Mouse (Mus musculus) MEL (cell line): Measurements from ENCODE around the gene Lhfpl2. TPM values are rescaled to one million over a fixed set of nuclear protein-coding genes. Genes with fewer than 3 reads are reported as not detected.

Experiments
- DNase-seq: peaks from one replicate; pipeline ENCODE4 v3.0.0; 2011; ENCODE audit warnings: low read depth, low spot score
- H3K27ac ChIP-seq: 2 replicates; pipeline ENCODE4 v1.5.1; 2012; ENCODE audit warnings: low read depth, mild to moderate bottlenecking, control low read depth, low read length, moderate library complexity; ENCODE audit not compliant: control insufficient read depth
- H3K27me3 ChIP-seq, 2 experiments: fragments of 150-350 bp in 1 of 2; sonication (generic) in 1 of 2; 2 replicates each; pipeline ENCODE4 v1.6.1; 2012; ENCODE audit warnings: low read length in 2 of 2, mild to moderate bottlenecking in 2 of 2, improper control_type of control experiment in 1 of 2, moderate library complexity in 1 of 2; ENCODE audit not compliant: insufficient read depth in 2 of 2, control insufficient read depth in 1 of 2
- H3K36me3 ChIP-seq, 2 experiments: 2 replicates each; pipeline ENCODE4 v1.6.1; 2012 to 2014; ENCODE audit warnings: low read length in 2 of 2, improper control_type of control experiment in 1 of 2, inconsistent platforms in 1 of 2, mild to moderate bottlenecking in 1 of 2; ENCODE audit not compliant: insufficient read depth in 2 of 2, control insufficient read depth in 1 of 2
- H3K4me1 ChIP-seq, 2 experiments: fragments of 150-350 bp in 1 of 2; sonication (generic) in 1 of 2; 2 replicates each; pipeline ENCODE4 v1.6.1; 2012; ENCODE audit warnings: low read length in 2 of 2, improper control_type of control experiment in 1 of 2, mild to moderate bottlenecking in 1 of 2; ENCODE audit not compliant: insufficient read depth in 2 of 2, control insufficient read depth in 1 of 2
- H3K4me3 ChIP-seq, 2 experiments: fragments of 150-350 bp in 1 of 2; sonication (generic) in 1 of 2; 2 replicates each; pipeline ENCODE4 v1.5.1; 2012; ENCODE audit warnings: low read depth in 2 of 2, low read length in 2 of 2, mild to moderate bottlenecking in 2 of 2, moderate library complexity in 2 of 2, control low read depth in 1 of 2, improper control_type of control experiment in 1 of 2; ENCODE audit not compliant: control insufficient read depth in 1 of 2, insufficient read depth in 1 of 2
- H3K79me2 ChIP-seq: 2 replicates; pipeline ENCODE4 v1.6.1; 2012; ENCODE audit warnings: mild to moderate bottlenecking, low read length, moderate library complexity; ENCODE audit not compliant: control insufficient read depth, poor library complexity, insufficient read depth
- H3K9ac ChIP-seq: 2 replicates; pipeline ENCODE4 v1.6.1; 2012; ENCODE audit warnings: low read depth, mild to moderate bottlenecking, control low read depth, low read length, moderate library complexity; ENCODE audit not compliant: control insufficient read depth, poor library complexity, severe bottlenecking
- H3K9me3 ChIP-seq: fragments of 150-350 bp; sonication (generic); replicated peaks from 2 replicates; pipeline ENCODE4 v1.6.1; 2012; ENCODE audit warnings: mild to moderate bottlenecking, low read length, improper control_type of control experiment, moderate library complexity; ENCODE audit not compliant: insufficient read depth
- CHD2 ChIP-seq: IDR thresholded peaks from 2 replicates; pipeline ENCODE4 v1.6.1; 2011; ENCODE audit warnings: low read length, improper control_type of control experiment
- CTCF ChIP-seq, 3 experiments: IDR thresholded peaks in 2 of 3; conservative IDR thresholded peaks in 1 of 3; 2 replicates each; pipeline ENCODE4 v1.5.1; 2011 to 2012; ENCODE audit warnings: low read length in 3 of 3, low read depth in 2 of 3, mild to moderate bottlenecking in 2 of 3, improper control_type of control experiment in 1 of 3, inconsistent platforms in 1 of 3, mixed read lengths in 1 of 3, moderate library complexity in 1 of 3; ENCODE audit not compliant: control insufficient read depth in 1 of 3, insufficient read depth in 1 of 3, poor library complexity in 1 of 3, severe bottlenecking in 1 of 3
- EP300 ChIP-seq, 2 experiments: IDR thresholded peaks; 2 replicates each; pipeline ENCODE4 v1.6.1; 2011; ENCODE audit warnings: improper control_type of control experiment in 2 of 2, low read length in 2 of 2, low read depth in 1 of 2, mild to moderate bottlenecking in 1 of 2
- GABPA ChIP-seq: IDR thresholded peaks from 2 replicates; pipeline ENCODE4 v1.6.1; 2012; ENCODE audit warnings: low read depth, mild to moderate bottlenecking, inconsistent platforms, low read length, improper control_type of control experiment, moderate library complexity
- JUND ChIP-seq: IDR thresholded peaks from 2 replicates; pipeline ENCODE4 v1.6.1; 2011; ENCODE audit warnings: low read depth, mild to moderate bottlenecking, improper control_type of control experiment, low read length
- MAX ChIP-seq: IDR thresholded peaks from 2 replicates; pipeline ENCODE4 v1.6.1; 2011; ENCODE audit warnings: low read length, improper control_type of control experiment
- MEF2A ChIP-seq: IDR thresholded peaks from 2 replicates; pipeline ENCODE4 v1.6.1; 2014; ENCODE audit warnings: low read depth, mild to moderate bottlenecking, inconsistent platforms, low read length, improper control_type of control experiment; ENCODE audit not compliant: poor library complexity, insufficient replicate concordance, severe bottlenecking; ENCODE audit errors: extremely low read depth
- MXI1 ChIP-seq: IDR thresholded peaks from 2 replicates; pipeline ENCODE4 v1.6.1; 2011; ENCODE audit warnings: mild to moderate bottlenecking, low read depth, low read length, improper control_type of control experiment
- NELFE ChIP-seq: IDR thresholded peaks from 2 replicates; pipeline ENCODE4 v1.6.1; 2011; ENCODE audit warnings: low read depth, low read length, improper control_type of control experiment
- NRF1 ChIP-seq: IDR thresholded peaks from 2 replicates; pipeline ENCODE4 v1.6.1; 2014; ENCODE audit warnings: low read depth, mild to moderate bottlenecking, inconsistent platforms, low read length, improper control_type of control experiment, moderate library complexity; ENCODE audit not compliant: poor library complexity, insufficient read depth, severe bottlenecking
- POLR2AphosphoS2 ChIP-seq: IDR thresholded peaks from 2 replicates; pipeline ENCODE4 v1.6.1; 2011; ENCODE audit warnings: low read length, improper control_type of control experiment
- RAD21 ChIP-seq: IDR thresholded peaks from 2 replicates; pipeline ENCODE4 v1.6.1; 2011; ENCODE audit warnings: mild to moderate bottlenecking, low read depth, low read length, improper control_type of control experiment
- SMC3 ChIP-seq: IDR thresholded peaks from 2 replicates; pipeline ENCODE4 v1.6.1; 2011; ENCODE audit warnings: low read depth, low read length, improper control_type of control experiment
- TAL1 ChIP-seq: IDR thresholded peaks from 2 replicates; pipeline ENCODE4 v1.6.1; 2012; ENCODE audit warnings: mild to moderate bottlenecking, inconsistent platforms, low read length, moderate library complexity, mixed read lengths
- USF2 ChIP-seq, 2 experiments: IDR thresholded peaks; 2 replicates each; pipeline ENCODE4 v1.6.1; 2011 to 2012; ENCODE audit warnings: improper control_type of control experiment in 2 of 2, low read length in 2 of 2, borderline replicate concordance in 1 of 2, inconsistent platforms in 1 of 2, low read depth in 1 of 2, mild to moderate bottlenecking in 1 of 2; ENCODE audit not compliant: insufficient read depth in 1 of 2
- ZC3H11A ChIP-seq: IDR thresholded peaks from 2 replicates; pipeline ENCODE4 v1.6.1; 2012; ENCODE audit warnings: low read depth, mild to moderate bottlenecking, inconsistent platforms, low read length, improper control_type of control experiment
- polyA plus RNA-seq, 2 experiments: library from polyadenylated mRNA; stranded (reverse) in 1 of 2; unstranded in 1 of 2; fragments of >175 nt in 1 of 2; fragments of >200 nt in 1 of 2; gene quantifications; 2 replicates each; pipeline versions ENCODE4 v1.2.1 to v1.2.4; 2012; ENCODE audit warnings: low replicate concordance in 2 of 2, low read depth in 1 of 2; ENCODE audit not compliant: insufficient read length in 2 of 2, insufficient read depth in 1 of 2, missing spikeins in 1 of 2
- total RNA-seq: library from RNA; depleted of rRNA; stranded (reverse); fragments of 300-350 nt; gene quantifications from 2 replicates; pipeline ENCODE4 v1.2.3, GENCODE M21; 2012

Lhfpl2 gene
- total and polyA plus RNA-seq, 3 experiments = 24.5 to 30.2 TPM; not detected in 1

GRCm38 (mm10) chr13:94211236-94212119 is 153.9 kb downstream of the Lhfpl2 start:
- Histone ChIP-seq H3K9me3 (no peaks in the 10 kb centered on the region), H3K27me3 (no peaks in the 10 kb centered on the region), H3K4me1 (no peaks in the 10 kb centered on the region), H3K79me2 (no peaks in the 10 kb centered on the region), H3K36me3 (no peaks in the 10 kb centered on the region), H3K4me3 (no peak overlapping the region), H3K9ac (no peak overlapping the region), H3K27ac (no peak overlapping the region)
- DNase-seq = no peak
- no peak for TF ChIP-seq USF2 (IDR thresholded peaks at IDR 0.05; ENCODE audit: borderline replicate concordance in 1 of 2, insufficient read depth in 1 of 2, low read depth in 1 of 2, low read length in 2 of 2)
- no peak for TF ChIP-seq NELFE
- no peak for TF ChIP-seq GABPA
- no peak for TF ChIP-seq MXI1
- TF ChIP-seq RAD21 = no peak

GRCm38 (mm10) chr13:94212179-94212578 is 154.6 kb downstream of the Lhfpl2 start:
- no peaks in the 10 kb centered on the region for H3K36me3 ChIP-seq
- no peak overlapping the region for H3K9ac ChIP-seq
- TF ChIP-seq JUND (no peak), CTCF (IDR thresholded peaks at IDR 0.05 in 2 of 3, conservative IDR thresholded peaks at IDR 0.05 in 1 of 3; ENCODE audit: control insufficient read depth in 1 of 3, insufficient read depth in 1 of 3, low read depth in 2 of 3, low read length in 3 of 3, poor library complexity in 1 of 3, severe bottlenecking in 1 of 3) (no peak), CHD2 (no peak), EP300 (IDR thresholded peaks at IDR 0.05; ENCODE audit: low read depth in 1 of 2, low read length in 2 of 2) (no peak), TAL1 (no peak), GABPA (no peak), MAX (no peak)
- DNase-seq = no peak
- no peak overlapping the region for H3K27ac ChIP-seq
- no peak overlapping the region for H3K4me3 ChIP-seq
- H3K4me1 ChIP-seq = no peaks in the 10 kb centered on the region
- no peaks in the 10 kb centered on the region for H3K79me2 ChIP-seq
- H3K9me3 ChIP-seq = no peaks in the 10 kb centered on the region
- no peaks in the 10 kb centered on the region for H3K27me3 ChIP-seq

GRCm38 (mm10) chr13:94212716-94213115 is 155.1 kb downstream of the Lhfpl2 start:
- Histone ChIP-seq H3K27ac (no peak overlapping the region), H3K9ac (no peak overlapping the region), H3K27me3 (no peaks in the 10 kb centered on the region), H3K9me3 (no peaks in the 10 kb centered on the region), H3K36me3 (no peaks in the 10 kb centered on the region), H3K4me3 (no peak overlapping the region), H3K4me1 (no peaks in the 10 kb centered on the region), H3K79me2 (no peaks in the 10 kb centered on the region)
- no peak for TF ChIP-seq NRF1
- peak; percentile 35; the same call in 1 of the 2 replicates for TF ChIP-seq SMC3
- TF ChIP-seq MEF2A = no peak
- TF ChIP-seq JUND = no peak
- peak in 2 of 3 experiments; percentile 34 to 40; a peak in 3 of 6 replicates for TF ChIP-seq CTCF (IDR thresholded peaks at IDR 0.05 in 2 of 3, conservative IDR thresholded peaks at IDR 0.05 in 1 of 3; ENCODE audit: control insufficient read depth in 1 of 3, insufficient read depth in 1 of 3, low read depth in 2 of 3, low read length in 3 of 3, poor library complexity in 1 of 3, severe bottlenecking in 1 of 3)
- peak; percentile 7; the same call in 1 of the 2 replicates for TF ChIP-seq ZC3H11A
- TF ChIP-seq POLR2AphosphoS2 = no peak
- TF ChIP-seq RAD21 = peak; percentile 42
- no peak for TF ChIP-seq EP300 (IDR thresholded peaks at IDR 0.05; ENCODE audit: low read depth in 1 of 2, low read length in 2 of 2)
- no peak for DNase-seq
